In genomic region chr12:116943883-116944282, GRCm38 (mm10) we compare ENCODE assay signal across 15 mouse cellular contexts.
"Had no signal": no experiment of that assay in that cellular context is flagged by ENCODE, and none has a peak within 500 bp of the region (broad histone marks: within the 10 kb centered on the region; RNA-seq: fewer than 3 reads in every experiment).

No protein-coding gene starts in this region.

- H3K27me3 ChIP-seq: limb, embryonic 12.5 days; liver, embryonic 13.5 days; lung, embryonic 15.5 days; megakaryocyte, embryonic 14.5 days; midbrain, embryonic 15.5 days; stomach, embryonic 15.5 days had no signal

- H3K4me1 ChIP-seq: limb, embryonic 12.5 days; liver, embryonic 13.5 days; lung, embryonic 15.5 days; megakaryocyte, embryonic 14.5 days; stomach, embryonic 15.5 days had no signal

- H3K4me2 ChIP-seq: limb, embryonic 12.5 days; liver, embryonic 13.5 days; lung, embryonic 15.5 days; midbrain, embryonic 11.5 days; midbrain, embryonic 15.5 days; stomach, embryonic 15.5 days had no signal

- DNase-seq: kidney, postnatal 25 days; liver; liver, embryonic 13.5 days; liver, postnatal 0 days; lung, postnatal 14 days; right cerebral cortex, postnatal 14 days; thymus, adult 2 months; thymus, postnatal 25 days had no signal

- H3K4me3 ChIP-seq: limb, embryonic 12.5 days; liver, embryonic 13.5 days; lung, embryonic 15.5 days; megakaryocyte, embryonic 14.5 days; midbrain, embryonic 15.5 days; stomach, embryonic 15.5 days had no signal

- H3K27ac ChIP-seq: limb, embryonic 12.5 days; liver, embryonic 13.5 days; lung, embryonic 15.5 days; macrophage; midbrain, embryonic 15.5 days; stomach, embryonic 15.5 days had no signal

- H3K9me3 ChIP-seq: limb, embryonic 12.5 days; liver, embryonic 13.5 days; lung, embryonic 15.5 days; midbrain, embryonic 15.5 days; stomach, embryonic 15.5 days had no signal

- ATAC-seq: liver, postnatal 0 days; midbrain, embryonic 15.5 days had no signal

- H3K9ac ChIP-seq: limb, embryonic 12.5 days; liver, embryonic 13.5 days; liver, postnatal 0 days; lung, embryonic 15.5 days; midbrain, embryonic 15.5 days; stomach, embryonic 15.5 days had no signal

- H3K36me3 ChIP-seq: limb, embryonic 12.5 days; liver, embryonic 13.5 days; lung, embryonic 15.5 days; midbrain, embryonic 15.5 days; stomach, embryonic 15.5 days had no signal
